Mouse (Mus musculus): ENCODE measurements around the gene Rbm33. TPM values are rescaled to one million over a fixed set of nuclear protein-coding genes. Genes with fewer than 3 reads are reported as not detected.

The Rbm33 gene
- total RNA-seq, 1 experiment: 21.2 TPM

DNA sequence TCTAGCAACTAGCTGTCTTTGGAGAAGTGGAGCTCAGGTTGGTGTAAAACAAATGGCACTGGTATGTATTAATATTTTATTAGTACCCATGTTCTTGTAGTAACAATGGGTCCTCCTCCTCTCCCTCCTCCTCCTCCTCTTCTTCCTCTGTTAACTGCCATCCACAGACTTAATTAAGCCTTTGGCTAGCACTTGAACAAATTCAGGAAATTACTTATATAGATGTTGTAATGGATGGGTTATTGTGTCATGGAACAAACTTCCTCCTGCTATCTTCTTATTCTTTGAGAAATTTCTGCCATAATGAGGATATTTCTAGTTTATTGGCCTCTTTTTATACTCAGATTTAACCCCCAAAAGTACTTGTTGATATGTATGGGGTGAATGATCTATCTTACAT, 60.4 kb downstream of the Rbm33 start:
- in situ Hi-C loops (cut with MboI; ENCODE audit: low sequenced_read_pairs in 2 of 2, unreplicated experiment in 2 of 2): no loop called here

DNA sequence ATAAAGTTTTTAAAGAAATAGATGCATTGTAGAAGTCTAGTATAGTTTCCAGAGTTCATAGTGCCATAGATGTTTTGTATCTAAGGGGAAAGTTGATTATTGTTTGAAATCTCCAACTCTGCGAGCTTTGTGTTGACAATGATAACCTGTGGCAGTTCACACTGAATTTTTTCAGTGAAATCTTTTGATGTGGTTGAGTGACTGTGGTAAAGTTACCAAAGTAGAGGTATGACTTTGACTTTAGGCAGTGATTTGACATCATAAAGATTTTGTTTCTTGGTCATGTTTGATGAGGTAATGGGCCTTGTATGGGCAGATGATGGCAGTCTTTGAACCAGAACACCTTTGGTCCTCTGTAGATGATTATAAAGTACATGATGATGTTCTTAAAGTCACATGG, 65.4 kb downstream of the Rbm33 start:
- Histone ChIP-seq H3K9ac (ENCODE audit: insufficient read depth, low read depth, low read length, poor library complexity, severe bottlenecking) (no peak overlapping the region), H3K4me3 (ENCODE audit: insufficient read depth in 1 of 2, low read depth in 1 of 2, low read length in 2 of 2, poor library complexity in 1 of 2, severe bottlenecking in 1 of 2) (no peak overlapping the region), H3K36me3 (ENCODE audit: control insufficient read depth, insufficient read depth, low read length, poor library complexity, severe bottlenecking) (peaks cover 10% of the 10 kb centered on the region), H3K9me3 (ENCODE audit: control insufficient read depth, insufficient read depth, low read depth, low read length) (no peaks in the 10 kb centered on the region), H3K4me1 (ENCODE audit: control insufficient read depth in 2 of 2, insufficient read depth in 2 of 2, low read length in 2 of 2, poor library complexity in 1 of 2) (no peaks in the 10 kb centered on the region), H3K27ac (ENCODE audit: insufficient read depth, low read depth, low read length, poor library complexity, severe bottlenecking) (no peak overlapping the region)
- TF ChIP-seq ZNF384 (IDR thresholded peaks at IDR 0.05; ENCODE audit: low read depth, low read length) (no peak), HCFC1 (IDR thresholded peaks at IDR 0.05; ENCODE audit: borderline replicate concordance, insufficient read depth, low read length) (no peak), CHD2 (IDR thresholded peaks at IDR 0.05; ENCODE audit: low read depth, low read length) (no peak), ZC3H11A (IDR thresholded peaks at IDR 0.05; ENCODE audit: borderline replicate concordance, low read depth, low read length) (no peak), MAFK (IDR thresholded peaks at IDR 0.05; ENCODE audit: insufficient read depth, low read depth, low read length) (no peak)
- DNase-seq (ENCODE audit: low read depth, low spot score): no peak
- in situ Hi-C loops (cut with MboI; ENCODE audit: low sequenced_read_pairs in 2 of 2, unreplicated experiment in 2 of 2): no loop called here

More for the DNA sequence above, 60.4 kb downstream of the Rbm33 start:
- no peak for DNase-seq (ENCODE audit: low read depth, low spot score)
- TF ChIP-seq ZNF384 (IDR thresholded peaks at IDR 0.05; ENCODE audit: low read depth, low read length) (no peak), MAFK (IDR thresholded peaks at IDR 0.05; ENCODE audit: insufficient read depth, low read depth, low read length) (no peak), HCFC1 (IDR thresholded peaks at IDR 0.05; ENCODE audit: borderline replicate concordance, insufficient read depth, low read length) (no peak), CHD2 (IDR thresholded peaks at IDR 0.05; ENCODE audit: low read depth, low read length) (no peak), ZC3H11A (IDR thresholded peaks at IDR 0.05; ENCODE audit: borderline replicate concordance, low read depth, low read length) (no peak)
- Histone ChIP-seq H3K4me1 (ENCODE audit: control insufficient read depth in 2 of 2, insufficient read depth in 2 of 2, low read length in 2 of 2, poor library complexity in 1 of 2) (no peaks in the 10 kb centered on the region), H3K36me3 (ENCODE audit: control insufficient read depth, insufficient read depth, low read length, poor library complexity, severe bottlenecking) (peaks cover 5% of the 10 kb centered on the region), H3K27ac (ENCODE audit: insufficient read depth, low read depth, low read length, poor library complexity, severe bottlenecking) (no peak overlapping the region), H3K9ac (ENCODE audit: insufficient read depth, low read depth, low read length, poor library complexity, severe bottlenecking) (no peak overlapping the region), H3K9me3 (ENCODE audit: control insufficient read depth, insufficient read depth, low read depth, low read length) (no peaks in the 10 kb centered on the region), H3K4me3 (ENCODE audit: insufficient read depth in 1 of 2, low read depth in 1 of 2, low read length in 2 of 2, poor library complexity in 1 of 2, severe bottlenecking in 1 of 2) (no peak overlapping the region)

DNA sequence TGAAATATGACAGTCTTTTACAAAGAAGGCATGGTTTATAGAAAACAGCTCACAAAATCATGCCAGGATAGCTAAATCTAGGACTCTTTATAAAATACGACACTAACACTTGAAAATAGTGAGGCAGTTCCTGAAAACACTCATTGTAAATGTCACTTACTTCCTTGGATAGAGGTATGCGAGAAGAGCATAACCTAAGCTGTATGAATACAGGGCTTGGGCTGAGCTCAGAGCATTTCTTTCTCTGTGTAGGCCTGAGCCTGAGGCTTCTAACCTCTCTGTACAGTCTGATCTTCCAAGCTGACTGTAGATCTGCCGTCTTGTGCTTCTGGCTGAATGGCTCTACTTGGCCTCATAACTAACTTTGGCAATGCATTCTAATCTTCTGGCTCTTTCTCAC, 69.9 kb downstream of the Rbm33 start:
- Histone ChIP-seq H3K4me3 (ENCODE audit: insufficient read depth in 1 of 2, low read depth in 1 of 2, low read length in 2 of 2, poor library complexity in 1 of 2, severe bottlenecking in 1 of 2) (no peak overlapping the region), H3K4me1 (ENCODE audit: control insufficient read depth in 2 of 2, insufficient read depth in 2 of 2, low read length in 2 of 2, poor library complexity in 1 of 2) (peaks cover 0 to 4% of the 10 kb centered on the region in 2 experiments; a peak in 1 of 4 replicates), H3K9me3 (ENCODE audit: control insufficient read depth, insufficient read depth, low read depth, low read length) (no peaks in the 10 kb centered on the region), H3K9ac (ENCODE audit: insufficient read depth, low read depth, low read length, poor library complexity, severe bottlenecking) (no peak overlapping the region), H3K27ac (ENCODE audit: insufficient read depth, low read depth, low read length, poor library complexity, severe bottlenecking) (no peak overlapping the region), H3K36me3 (ENCODE audit: control insufficient read depth, insufficient read depth, low read length, poor library complexity, severe bottlenecking) (peaks cover 23% of the 10 kb centered on the region)
- in situ Hi-C loops (cut with MboI; ENCODE audit: low sequenced_read_pairs in 2 of 2, unreplicated experiment in 2 of 2): no loop called here
- DNase-seq (ENCODE audit: low read depth, low spot score): no peak
- TF ChIP-seq ZNF384 (IDR thresholded peaks at IDR 0.05; ENCODE audit: low read depth, low read length) (no peak), CHD2 (IDR thresholded peaks at IDR 0.05; ENCODE audit: low read depth, low read length) (no peak), MAFK (IDR thresholded peaks at IDR 0.05; ENCODE audit: insufficient read depth, low read depth, low read length) (no peak), ZC3H11A (IDR thresholded peaks at IDR 0.05; ENCODE audit: borderline replicate concordance, low read depth, low read length) (no peak), HCFC1 (IDR thresholded peaks at IDR 0.05; ENCODE audit: borderline replicate concordance, insufficient read depth, low read length) (no peak)

DNA sequence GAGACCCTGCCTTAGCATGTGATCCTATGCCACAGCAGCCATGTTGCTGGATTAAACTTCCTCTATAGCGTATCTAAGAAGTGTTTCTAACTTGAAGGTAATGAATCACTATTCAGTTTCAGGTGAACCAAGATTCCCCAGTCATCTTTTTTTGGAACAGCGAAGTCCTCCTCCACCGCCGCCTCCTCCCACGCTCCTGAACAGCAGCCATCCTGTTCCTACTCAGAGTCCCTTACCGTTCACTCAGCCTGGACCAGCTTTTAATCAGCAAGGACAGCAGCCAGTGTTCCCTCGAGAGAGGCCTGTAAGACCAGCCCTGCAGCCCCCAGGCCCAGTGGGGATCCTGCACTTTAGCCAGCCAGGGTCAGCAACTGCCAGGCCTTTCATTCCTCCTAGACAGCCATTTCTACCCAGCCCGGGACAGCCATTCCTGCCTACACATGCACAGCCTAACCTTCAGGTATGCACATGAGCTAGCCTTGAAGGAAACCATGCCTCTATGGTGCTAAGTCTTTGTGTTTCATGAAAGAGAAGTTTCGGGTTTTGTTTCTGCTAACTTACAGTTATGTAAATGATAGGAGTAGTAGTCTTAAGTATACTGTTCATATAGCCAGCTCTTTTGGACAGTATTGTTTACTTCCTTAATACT, 70.7 kb downstream of the Rbm33 start:
- Histone ChIP-seq H3K36me3 (ENCODE audit: control insufficient read depth, insufficient read depth, low read length, poor library complexity, severe bottlenecking) (peaks cover 23% of the 10 kb centered on the region), H3K9me3 (ENCODE audit: control insufficient read depth, insufficient read depth, low read depth, low read length) (no peaks in the 10 kb centered on the region), H3K27ac (ENCODE audit: insufficient read depth, low read depth, low read length, poor library complexity, severe bottlenecking) (no peak overlapping the region), H3K9ac (ENCODE audit: insufficient read depth, low read depth, low read length, poor library complexity, severe bottlenecking) (no peak overlapping the region), H3K4me3 (ENCODE audit: insufficient read depth in 1 of 2, low read depth in 1 of 2, low read length in 2 of 2, poor library complexity in 1 of 2, severe bottlenecking in 1 of 2) (no peak overlapping the region), H3K4me1 (ENCODE audit: control insufficient read depth in 2 of 2, insufficient read depth in 2 of 2, low read length in 2 of 2, poor library complexity in 1 of 2) (peaks cover 0 to 4% of the 10 kb centered on the region in 2 experiments; a peak in 1 of 4 replicates)
- in situ Hi-C loops (cut with MboI; ENCODE audit: low sequenced_read_pairs in 2 of 2, unreplicated experiment in 2 of 2): no loop called here
- no peak for TF ChIP-seq ZNF384 (IDR thresholded peaks at IDR 0.05; ENCODE audit: low read depth, low read length)
- TF ChIP-seq ZC3H11A (IDR thresholded peaks at IDR 0.05; ENCODE audit: borderline replicate concordance, low read depth, low read length): no peak
- TF ChIP-seq MAFK (IDR thresholded peaks at IDR 0.05; ENCODE audit: insufficient read depth, low read depth, low read length): no peak
- TF ChIP-seq HCFC1 (IDR thresholded peaks at IDR 0.05; ENCODE audit: borderline replicate concordance, insufficient read depth, low read length): no peak
- TF ChIP-seq CHD2 (IDR thresholded peaks at IDR 0.05; ENCODE audit: low read depth, low read length): no peak
- DNase-seq (ENCODE audit: low read depth, low spot score): no peak
